Mouse (Mus musculus): ENCODE results near the gene Hs6st2.

The Hs6st2 gene

DNA sequence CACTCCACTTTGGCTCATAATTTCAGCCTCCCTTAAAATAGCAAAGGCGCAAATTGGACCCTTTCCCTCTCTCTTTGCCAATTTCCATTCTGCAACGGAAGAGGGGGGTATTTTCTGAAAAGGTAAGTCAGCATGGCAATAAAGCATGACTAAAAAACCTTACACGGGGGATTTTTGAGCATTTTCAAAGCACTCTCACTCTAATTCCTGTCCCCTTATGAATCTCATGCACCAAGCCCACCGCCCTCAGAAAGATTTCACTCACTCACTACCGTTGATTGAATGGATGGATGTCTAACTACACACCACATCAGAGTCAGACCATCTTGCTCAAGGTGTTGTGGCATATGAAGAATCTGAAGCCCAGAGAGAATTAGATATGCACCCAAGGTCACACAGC is at the start of gene Hs6st2:
TSS of gene Hs6st2 (minus strand) at position 101 of the 400 bp plus-strand sequence.
- DNase-seq: no peak

DNA sequence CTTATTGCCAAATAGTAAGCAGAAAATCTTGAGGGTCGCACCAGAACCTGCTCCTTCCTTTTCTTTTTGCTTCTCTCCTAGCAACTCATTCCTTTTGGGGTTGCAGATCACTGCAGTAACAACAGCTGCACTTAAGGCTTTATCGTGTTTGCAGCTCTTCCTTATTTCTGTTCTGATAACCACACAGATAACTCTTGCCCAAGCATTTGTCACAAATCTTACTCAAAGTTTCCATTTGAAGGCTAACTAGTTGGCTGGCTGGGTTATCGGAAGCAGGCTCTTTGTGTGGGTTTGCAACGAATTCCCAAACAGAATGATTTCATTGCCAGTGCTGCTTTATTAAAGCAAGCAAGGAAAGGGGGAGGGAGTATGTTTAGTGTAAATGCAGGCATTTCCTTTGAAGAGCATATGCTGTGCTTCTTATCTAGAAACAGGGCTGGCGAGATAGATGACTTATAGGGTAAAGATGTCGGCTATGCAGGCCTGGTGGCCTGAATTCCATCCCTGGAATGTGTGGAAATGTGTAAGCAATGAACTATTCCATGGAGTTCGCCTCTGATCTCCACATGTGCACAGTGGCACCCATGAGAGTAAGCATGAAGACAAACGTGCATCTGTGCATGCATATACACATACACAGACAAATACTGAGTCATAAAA is 32.6 kb upstream of the Hs6st2 start:
- no peak for DNase-seq

DNA sequence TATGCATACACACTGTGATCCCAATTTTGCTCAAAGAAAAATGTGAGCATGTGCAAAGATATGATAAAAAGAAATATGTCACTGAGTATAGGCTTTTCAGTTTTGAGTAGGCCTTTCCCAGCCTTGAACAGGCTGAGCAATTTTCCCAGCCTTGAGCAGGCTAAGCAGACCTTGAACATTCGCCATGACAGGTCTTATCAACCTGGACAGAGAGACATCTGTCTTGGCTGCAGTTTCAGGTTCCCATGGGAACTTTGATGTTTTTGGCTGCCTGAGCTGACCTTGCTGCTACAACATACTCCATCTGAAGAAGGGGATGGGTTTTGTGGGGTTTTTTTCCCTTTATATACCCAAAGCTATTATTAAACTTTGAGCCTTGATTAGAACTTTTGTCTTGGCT is 31.3 kb upstream of the Hs6st2 start:
- DNase-seq: no peak

DNA sequence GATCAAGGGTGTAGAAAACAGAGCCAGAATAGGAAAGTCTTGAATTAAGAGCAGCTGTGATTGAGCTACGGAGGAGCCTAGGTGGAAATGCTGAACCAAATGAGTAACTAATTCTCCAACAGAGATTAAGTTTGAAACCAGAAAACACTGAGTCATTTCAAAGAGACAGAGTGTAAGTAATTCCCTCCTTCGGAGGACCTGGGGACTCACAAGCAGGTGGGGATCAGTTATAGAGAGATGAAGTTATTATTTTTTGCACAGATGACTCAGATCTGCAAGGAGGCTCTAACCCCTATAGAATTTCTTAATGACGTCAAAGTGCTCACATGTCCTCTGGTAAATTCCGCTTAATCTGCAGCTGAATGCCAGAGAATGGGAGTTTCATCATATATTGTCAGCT is 21.2 kb upstream of the Hs6st2 start:
- no peak for DNase-seq

DNA sequence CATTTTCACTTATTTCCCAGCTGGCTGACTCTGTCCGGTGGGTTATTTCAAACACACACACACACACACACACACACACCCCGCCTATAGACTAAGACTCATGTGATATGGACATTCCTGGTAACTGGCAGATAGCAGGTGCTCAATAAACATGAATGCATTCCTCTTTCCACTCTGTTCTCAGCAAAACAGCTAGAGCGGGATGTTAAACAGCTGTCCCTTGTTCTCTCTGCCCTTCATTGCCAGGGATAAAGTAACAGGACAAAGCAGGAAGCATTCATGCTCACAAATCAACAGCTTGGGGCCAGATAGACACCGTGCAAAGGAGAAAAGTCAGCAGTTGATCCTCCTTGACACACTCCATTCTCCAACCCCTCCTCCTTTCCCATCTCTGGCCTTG is 17.4 kb upstream of the Hs6st2 start:
- no peak for DNase-seq

DNA sequence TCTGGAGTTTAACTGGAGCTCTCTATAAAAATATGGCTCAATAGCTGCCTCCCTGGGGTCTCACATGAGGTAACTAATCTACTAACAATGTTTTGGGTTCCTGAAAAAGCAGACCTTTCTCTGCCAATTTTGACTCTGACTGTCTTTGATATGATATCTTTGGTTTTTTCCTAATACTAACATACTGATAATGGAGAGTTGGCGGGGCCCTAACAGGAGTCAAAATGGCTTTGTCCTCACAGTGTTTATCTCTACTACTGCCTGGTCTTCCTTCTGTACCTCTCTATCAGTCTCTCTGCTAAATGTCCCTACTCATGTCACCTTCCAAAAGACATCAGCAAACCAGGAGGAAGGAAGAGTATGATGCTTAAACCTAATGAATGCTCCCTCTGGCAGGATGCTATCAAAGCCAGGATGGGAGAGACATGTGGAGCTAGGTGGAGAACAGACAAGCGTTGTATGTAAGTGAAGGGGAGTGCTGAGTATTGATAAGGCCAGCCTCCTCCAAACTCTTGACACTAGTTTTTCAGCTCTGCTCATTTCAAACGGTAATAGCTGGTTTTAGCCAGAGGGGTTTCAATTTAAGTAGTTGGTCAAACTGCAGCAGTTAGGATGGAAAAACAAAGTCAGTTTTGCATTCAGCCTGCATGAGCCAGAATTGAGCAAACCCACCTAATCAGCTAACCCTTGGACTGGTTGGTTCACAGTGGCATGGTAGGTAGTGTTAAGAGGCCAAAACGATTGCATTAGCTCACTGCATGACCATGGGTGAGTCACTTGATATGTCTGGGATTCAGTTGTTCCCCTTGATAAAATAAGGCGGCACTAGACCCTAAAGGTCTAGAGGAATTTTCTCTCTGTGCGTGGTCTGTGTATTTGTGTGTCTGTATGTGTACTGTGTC is 4.6 kb upstream of the Hs6st2 start:
- no peak for DNase-seq

DNA sequence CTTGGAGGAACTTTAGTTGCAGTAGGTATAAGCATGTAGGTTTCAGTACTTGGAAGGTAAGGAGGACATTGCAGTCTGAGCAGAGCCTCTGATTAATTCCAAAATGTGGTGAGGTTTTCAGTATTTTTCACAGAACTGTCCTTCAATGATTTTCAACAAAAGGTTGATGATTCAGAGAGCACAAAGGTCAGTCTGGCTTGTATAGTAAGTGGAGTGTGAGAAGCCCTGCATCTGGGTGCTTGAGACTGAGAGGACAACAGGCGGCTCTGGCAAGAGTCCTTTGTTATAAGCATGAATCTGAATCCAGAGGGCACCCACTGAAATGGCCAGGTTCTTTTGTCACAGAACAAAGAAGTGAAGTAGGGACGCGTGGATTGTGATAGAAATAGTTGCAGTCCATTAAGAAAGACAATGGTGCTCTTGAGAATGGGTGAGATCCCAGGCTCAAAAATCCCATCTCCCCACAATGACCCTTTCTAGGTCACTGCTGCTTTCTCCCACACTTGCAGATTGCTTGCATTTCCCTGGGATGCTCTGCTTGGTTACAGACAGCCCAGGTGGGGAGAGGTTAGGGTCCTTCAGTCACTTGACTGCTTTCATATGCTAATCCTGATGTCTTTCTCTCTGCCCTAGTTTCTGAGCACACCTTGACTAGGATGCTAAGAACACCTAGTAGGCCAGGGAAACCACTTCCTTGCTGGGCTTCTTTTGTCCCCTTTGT is 2.8 kb upstream of the Hs6st2 start:
- no peak for DNase-seq

DNA sequence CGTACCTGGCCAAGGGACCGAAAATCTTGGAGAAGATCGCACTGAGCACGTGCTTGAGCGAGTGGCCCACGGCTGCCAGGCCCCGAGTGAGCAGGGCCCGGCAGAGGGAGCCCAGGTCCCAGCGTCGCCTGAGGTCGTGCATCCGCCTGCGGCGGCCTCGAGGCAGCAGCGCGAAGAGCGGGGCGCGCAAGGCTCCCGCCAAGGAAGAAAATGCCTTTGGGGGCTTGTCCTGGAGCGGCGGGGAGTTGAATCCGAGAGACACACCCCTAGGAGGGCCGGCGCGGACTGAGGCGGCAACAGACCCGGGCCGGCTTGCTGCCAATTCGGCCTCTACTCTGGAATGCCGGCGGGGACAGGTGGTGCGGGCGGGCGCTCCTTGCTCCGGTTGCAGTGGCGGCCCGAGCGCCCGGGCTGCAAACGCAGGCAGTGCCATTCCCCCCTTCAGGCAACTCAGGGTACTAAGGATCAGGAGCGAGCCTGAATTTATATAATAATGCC is 437 bp downstream of the Hs6st2 start:
- DNase-seq: peak; percentile 18

DNA sequence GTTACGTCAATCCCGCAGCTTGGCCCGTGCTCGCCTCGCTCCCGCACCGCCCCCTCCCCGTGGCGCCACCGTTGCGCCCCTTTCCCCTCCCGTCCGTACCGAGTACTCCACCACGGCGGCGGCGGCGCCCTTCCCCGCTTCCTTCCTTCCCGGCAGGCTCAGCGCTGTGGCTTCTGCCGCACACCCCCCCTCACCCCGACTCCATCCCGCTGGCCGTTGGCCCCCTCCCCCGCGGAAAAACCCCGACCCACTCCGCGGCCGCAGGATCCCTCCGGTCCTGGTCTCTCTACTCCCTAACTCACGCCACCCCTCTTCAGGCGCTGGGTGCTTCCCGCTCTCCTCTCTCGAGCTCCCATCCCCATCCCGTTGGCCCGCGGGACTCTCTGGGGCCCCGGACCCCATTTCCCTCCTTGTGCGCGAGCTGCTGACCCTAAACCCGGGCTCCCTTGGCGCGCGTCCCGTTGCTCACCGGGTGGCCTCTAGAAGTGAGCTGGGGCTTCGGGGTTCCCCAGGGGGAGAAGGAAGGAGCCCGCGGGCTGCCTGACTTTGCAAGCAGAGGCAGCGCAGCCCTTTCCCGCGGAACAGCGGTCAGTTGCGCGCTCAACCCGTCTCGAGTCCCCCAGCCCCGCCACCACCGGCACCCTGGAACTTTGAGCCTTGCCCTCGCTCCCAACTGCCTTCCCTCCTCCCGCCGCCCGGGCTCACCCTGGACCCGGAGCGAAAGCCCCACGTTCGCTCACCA is 1.1 kb downstream of the Hs6st2 start:
- peak; percentile 34 for DNase-seq

DNA sequence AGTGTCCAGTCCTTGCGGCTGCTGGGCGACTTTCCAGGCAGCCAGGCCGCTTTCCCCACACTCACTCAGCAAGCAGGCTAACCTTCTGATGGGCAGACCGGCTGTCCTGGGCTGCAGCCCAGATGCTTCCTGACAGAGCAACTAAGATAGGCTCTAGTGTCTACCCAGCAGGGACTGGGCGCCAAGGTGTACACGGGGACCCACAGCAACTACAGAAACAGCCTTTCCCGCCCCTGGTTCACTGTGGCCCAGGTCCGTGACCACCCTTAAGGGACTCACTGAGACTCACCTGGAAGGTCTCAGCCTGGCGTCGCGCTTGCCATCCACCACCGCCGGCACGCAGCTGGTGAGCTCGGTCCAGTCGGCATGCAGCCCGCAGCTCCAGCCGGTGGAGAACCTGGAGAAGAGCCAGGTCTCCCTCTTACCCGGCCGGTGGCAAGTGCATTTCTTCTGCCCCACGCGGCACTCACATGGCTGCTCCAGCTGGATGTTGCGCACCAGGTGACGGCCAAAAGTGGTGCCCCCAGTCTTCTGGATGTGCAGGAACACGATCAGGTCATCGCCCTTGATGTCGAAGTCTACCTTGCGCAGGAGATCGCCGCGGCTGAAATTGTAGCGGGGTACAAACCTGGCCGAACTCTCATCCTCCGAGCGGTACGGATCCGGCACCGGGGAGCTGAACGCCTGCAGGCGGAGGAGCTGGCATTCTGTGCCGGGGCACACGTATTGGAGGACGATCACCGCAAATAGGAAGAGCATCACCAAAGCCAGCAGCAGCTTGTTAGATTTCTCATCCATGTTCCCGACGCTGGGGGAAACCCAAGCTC is 1.8 kb downstream of the Hs6st2 start:
- no peak for DNase-seq

DNA sequence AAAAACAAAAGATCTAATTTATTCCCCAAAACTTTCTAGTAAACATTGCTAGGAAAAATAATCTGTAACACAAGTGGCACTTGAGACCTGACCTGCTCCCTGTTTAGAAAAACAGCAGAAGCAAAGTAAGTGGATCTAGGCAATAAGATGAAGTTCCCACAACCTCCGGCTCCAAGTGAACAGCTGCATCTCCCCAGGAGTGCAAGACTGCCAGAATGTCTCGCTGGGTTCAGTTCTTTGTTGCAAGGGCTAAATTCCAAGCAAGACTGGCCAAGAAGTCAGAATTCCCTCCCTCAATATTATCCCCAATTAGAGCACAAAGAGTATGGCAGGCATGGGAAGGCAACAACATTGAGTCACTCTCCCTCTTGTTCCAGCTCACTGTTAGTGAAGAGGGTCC is 23.4 kb downstream of the Hs6st2 start:
- no peak for DNase-seq

DNA sequence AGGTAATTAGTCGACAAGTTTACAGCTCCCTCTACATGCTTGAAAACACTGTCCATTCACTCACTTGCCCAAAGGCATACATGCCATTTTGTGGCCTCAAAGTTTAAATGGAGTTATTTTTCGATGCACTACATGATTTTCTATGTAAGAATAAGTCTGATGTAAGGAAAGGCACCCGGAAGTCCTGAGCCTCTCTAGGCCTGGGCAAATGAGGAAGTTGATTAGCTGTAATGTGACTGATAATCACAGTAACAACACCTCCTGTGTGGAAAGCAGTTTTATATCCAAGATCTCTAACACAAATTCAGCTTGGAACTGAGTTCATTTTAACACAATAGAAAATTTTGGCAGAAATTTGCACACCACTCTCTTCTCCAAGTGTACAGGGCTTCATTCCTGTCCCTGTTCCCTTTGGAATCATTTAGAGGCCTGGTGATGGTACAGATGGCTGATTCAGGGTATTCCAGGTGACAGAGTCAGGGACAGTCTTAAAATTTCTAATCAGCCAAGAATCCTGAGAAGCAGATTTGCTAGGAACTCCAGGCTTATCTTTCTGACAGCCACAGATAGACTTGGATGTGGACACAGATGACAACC is 38.9 kb downstream of the Hs6st2 start:
- DNase-seq: no peak

DNA sequence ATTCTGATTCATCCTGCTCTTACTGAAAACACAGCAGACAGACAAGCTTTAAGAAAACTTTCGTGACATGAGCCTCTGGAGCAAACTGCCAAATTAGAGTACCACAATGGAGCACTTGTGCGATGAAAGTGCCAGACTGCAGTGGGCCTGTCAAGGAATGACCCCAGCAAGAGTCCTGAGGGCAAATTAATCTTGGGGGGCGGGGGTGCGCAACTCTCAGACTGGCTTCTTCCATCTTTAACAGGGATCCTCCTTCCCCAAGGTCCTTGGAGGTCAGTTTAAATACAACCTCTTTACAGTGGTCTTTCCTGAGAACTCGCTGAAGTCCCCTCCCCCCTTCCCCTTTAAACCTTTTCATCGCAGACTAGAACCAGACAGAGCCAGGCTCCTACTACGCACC is 45.9 kb downstream of the Hs6st2 start:
- DNase-seq: no peak

DNA sequence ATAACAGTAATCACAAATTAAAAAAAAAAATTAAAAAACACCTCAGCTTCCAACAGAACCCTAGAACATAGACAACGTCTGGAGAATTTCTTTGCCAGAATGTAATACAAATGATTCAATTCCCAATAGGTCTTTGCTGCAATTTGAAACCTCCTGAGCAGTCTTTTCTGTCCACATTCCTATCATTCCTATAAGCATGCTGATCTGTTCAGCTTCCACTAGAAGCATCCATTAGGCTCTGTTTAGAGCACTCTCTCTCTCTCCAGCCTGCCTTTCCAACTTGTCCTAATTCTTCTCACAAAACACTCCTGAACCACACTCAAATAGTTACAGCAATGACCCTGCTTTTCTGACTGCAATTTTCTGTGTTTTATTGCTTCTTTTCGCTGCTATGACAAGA is 50.3 kb downstream of the Hs6st2 start:
- no peak for DNase-seq

DNA sequence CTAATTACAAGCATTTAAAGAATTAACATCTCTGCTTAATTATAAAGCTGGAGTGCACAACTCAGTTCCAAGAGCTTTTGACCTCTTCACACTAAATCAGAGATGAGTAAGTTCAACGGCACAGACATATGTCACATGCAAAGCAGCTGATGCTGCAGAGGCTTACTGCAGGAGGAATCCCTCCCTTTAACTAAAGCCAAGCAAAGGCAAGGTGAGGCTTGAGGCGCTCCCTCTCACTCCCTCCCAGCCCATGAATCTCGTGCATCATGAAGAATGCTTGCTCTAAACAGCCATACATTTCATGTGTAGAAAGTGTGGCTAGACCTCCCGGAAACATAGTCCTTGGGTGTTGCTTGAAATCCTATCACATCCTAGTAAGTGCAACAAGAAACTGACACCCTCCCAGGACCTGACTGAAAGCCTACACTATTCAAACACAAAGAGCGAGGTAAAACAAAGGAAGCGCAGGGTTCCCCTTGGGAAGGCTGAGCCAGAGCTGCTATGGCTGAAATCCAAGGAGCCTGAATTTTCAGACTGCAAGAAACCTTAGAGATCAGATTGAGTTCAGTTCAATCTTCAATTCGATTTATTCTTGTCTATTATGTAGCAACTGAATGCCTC is 67.2 kb downstream of the Hs6st2 start:
- no peak for DNase-seq

DNA sequence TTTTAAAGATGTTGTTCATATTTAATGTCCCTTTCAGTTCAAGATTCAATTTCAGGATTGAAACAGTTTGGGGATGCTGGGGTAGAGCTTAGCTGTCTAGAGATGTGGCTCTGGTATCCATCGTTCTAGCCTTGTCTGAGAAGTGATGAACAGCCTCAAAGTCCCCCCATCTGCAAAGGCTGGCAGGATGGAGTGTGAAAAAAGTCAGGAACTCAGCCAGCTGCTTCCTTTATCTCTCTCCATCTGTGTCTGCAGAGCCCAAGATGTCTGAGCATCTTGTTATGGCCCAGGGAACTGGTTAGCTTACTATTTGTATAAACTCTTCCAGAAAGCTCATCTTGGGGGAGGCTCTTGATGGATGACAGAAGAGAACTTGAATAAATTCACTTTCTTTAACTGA is 70.9 kb downstream of the Hs6st2 start:
- peak; percentile 8 for DNase-seq

DNA sequence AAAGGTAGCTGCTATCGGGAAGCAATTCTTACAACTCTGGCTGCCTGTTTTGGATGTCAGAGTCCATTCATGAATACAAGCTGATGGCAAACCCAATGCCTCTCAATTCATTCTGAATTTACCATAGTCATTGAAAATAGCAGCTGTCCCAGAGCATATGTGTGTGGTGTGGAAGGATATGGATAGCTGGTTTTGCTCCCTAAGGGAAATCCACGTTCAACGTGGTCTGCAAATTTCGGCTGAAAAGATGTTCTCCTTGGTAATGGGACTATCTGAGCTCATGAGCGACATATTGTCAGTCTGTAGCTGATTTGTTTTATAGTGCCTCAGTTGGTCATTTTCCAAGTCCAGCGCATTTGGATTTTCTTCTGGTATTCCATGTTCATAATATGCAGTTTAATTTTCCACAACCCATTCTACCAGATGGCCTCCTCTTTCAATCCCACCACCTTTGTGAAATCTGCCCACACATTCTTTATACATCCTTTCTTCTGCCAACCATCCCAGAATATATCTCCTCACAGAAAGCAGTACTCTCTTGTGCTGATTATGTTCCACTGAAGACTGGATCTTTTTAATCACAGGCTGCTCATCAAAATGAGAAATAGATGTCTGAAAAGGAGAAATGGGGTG is 75.3 kb downstream of the Hs6st2 start:
- DNase-seq: peak; percentile 20

DNA sequence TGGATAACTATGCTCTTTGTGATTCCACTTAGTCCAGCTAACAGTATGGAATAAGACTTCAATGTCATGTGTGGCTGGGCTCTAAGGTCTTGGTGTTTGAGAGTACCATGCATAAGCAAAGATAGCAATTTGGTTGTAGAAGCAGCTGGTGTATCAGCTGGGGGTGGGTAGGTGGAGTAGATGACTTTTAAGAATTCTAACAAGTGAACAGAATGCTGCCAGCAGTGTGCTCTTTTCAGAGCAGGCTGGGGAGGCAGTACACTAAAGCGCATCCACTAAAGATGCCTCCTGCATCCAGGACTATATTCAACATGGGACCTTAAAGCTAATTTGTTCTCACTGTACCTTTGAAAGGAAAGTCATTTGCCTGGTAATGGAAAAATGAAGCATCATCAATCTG is 88.9 kb downstream of the Hs6st2 start:
- peak; percentile 35 for DNase-seq

DNA sequence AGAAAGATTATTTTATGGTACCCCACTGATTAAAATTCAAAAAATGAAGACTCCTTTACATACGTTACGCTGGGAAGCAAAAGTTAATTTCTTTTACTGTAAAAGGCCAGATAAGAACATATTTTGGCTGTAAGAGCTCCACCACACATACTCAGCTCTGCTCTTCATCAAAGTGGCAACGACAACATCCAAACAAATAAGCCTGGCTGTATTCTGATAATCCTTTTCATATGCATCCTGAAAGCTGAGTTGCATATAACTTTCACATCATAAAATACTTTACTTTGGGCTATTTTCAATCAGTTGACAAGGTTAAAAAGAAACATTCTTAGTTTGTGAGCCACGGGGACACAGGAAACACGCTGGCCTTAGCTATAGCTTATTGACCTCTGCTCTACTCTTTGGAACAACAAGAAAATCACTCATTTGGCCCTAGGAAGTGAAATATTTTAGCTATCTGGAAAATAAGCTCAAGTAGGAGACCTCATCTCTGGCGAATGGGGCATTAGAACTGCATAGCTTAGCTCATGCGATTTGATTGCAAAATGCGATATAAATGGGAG is 91.1 kb downstream of the Hs6st2 start:
- no peak for DNase-seq

DNA sequence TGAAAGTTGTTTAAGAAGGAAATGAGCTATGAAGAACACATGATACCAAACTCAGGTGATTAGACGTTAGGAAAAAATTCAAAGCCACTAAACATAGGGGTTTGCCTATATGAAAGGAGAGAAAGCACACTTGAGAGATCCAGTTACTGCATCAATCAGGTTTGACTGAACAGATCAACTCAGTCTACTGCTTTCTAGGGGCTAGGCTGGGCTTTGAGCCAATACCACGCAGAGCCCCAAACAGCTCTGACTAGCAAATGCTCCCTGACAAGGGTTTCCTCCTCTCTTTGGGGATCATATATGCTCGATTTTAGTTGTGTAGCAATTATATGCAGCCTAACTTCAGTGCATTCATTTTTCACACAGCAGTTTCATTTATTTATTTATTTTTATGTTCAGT is 96.2 kb downstream of the Hs6st2 start:
- no peak for DNase-seq

Measured in right cerebral cortex, adult 18-20 months (tissue).